ENCODE assay signal across 8 mouse cellular contexts in genomic region chr8:121841242-121841641, GRCm38 (mm10). TPM values are rescaled to one million over a fixed set of nuclear protein-coding genes. Genes with fewer than 3 reads are reported as not detected.
DNase-seq lines count a peak whose midpoint lies in the region; ATAC-seq and TF ChIP-seq lines count a peak whose summit lies in the region.

No protein-coding gene starts in this region.

- no peak for ATAC-seq in embryonic facial prominence, embryonic 11.5 days (replicated peaks; ENCODE audit: insufficient number of reproducible peaks, low FRiP score, low TSS enrichment, low read depth)
- no peak for ATAC-seq in lung, postnatal 0 days

- no peak overlapping the region for H3K27ac ChIP-seq in embryonic facial prominence, embryonic 11.5 days (replicated peaks; ENCODE audit: low read depth, low read length)
- H3K27ac ChIP-seq in lung, postnatal 0 days (ENCODE audit: low read length): no peak overlapping the region

- WGBS in embryonic facial prominence, embryonic 11.5 days: 61% methylated on average over 8 of the region's 8 CpGs
- 51% methylated on average over 8 of the region's 8 CpGs for WGBS in lung, postnatal 0 days

- no peak overlapping the region for H3K9ac ChIP-seq in embryonic facial prominence, embryonic 11.5 days (replicated peaks; ENCODE audit: low read length)
- H3K9ac ChIP-seq in lung, postnatal 0 days (replicated peaks; ENCODE audit: low read depth): no peak overlapping the region

- no peaks in the 10 kb centered on the region for H3K9me3 ChIP-seq in embryonic facial prominence, embryonic 11.5 days (replicated peaks; ENCODE audit: control insufficient read depth, low read length)
- no peaks in the 10 kb centered on the region for H3K9me3 ChIP-seq in lung, postnatal 0 days (ENCODE audit: low read length)

- H3K27me3 ChIP-seq in embryonic facial prominence, embryonic 11.5 days (ENCODE audit: control insufficient read depth, insufficient read depth, low read length): no peaks in the 10 kb centered on the region
- H3K27me3 ChIP-seq in lung, postnatal 0 days (replicated peaks; ENCODE audit: insufficient read depth, low read length): no peaks in the 10 kb centered on the region

- no peak for TF ChIP-seq EP300 in lung, postnatal 0 days (IDR thresholded peaks at IDR 0.05)

- H3K4me3 ChIP-seq in embryonic facial prominence, embryonic 11.5 days (ENCODE audit: low read depth, low read length): no peak overlapping the region
- H3K4me3 ChIP-seq in lung, postnatal 0 days (ENCODE audit: low read depth, low read length): no peak overlapping the region

- DNase-seq in spleen, adult 18-20 months: peak; percentile 19 to 38
- DNase-seq in spleen, postnatal 36 days (ENCODE audit: low spot score in 2 of 2): no peak
- DNase-seq in adrenal gland, postnatal 10 days: peak; percentile 72
- DNase-seq in embryonic facial prominence, embryonic 11.5 days (ENCODE audit: low spot score): peak; percentile 35
- DNase-seq in kidney, postnatal 14 days: peak; percentile 18
- peak; percentile 25 for DNase-seq in lung, postnatal 0 days (ENCODE audit: low spot score)
- DNase-seq in right cerebral cortex, postnatal 4 days: peak; percentile 84
- DNase-seq in gastrocnemius, adult 8-10 months (ENCODE audit: low spot score in 2 of 2): no peak

- H3K4me1 ChIP-seq in embryonic facial prominence, embryonic 11.5 days (ENCODE audit: control insufficient read depth, insufficient read depth, low read length): no peaks in the 10 kb centered on the region
- H3K4me1 ChIP-seq in lung, postnatal 0 days (ENCODE audit: insufficient read depth, low read depth, low read length): no peaks in the 10 kb centered on the region

- TF ChIP-seq CTCF in lung, postnatal 0 days (IDR thresholded peaks at IDR 0.05): peak; percentile 69

- H3K4me2 ChIP-seq in embryonic facial prominence, embryonic 11.5 days (ENCODE audit: low read depth, low read length): no peak overlapping the region
- H3K4me2 ChIP-seq in lung, postnatal 0 days (replicated peaks; ENCODE audit: low read depth, low read length): no peak overlapping the region

- H3K36me3 ChIP-seq in embryonic facial prominence, embryonic 11.5 days (replicated peaks; ENCODE audit: control insufficient read depth, insufficient read depth, low read depth, low read length): no peaks in the 10 kb centered on the region
- no peaks in the 10 kb centered on the region for H3K36me3 ChIP-seq in lung, postnatal 0 days (ENCODE audit: insufficient read depth, low read length)

RNA-seq across cellular contexts. Expression of gene Klhdc4, which starts 11.9 kb away (rescaled TPM):
- total RNA-seq in adrenal gland, postnatal 10 days (2021): 10 to 100 TPM; 18.0 to 20.4 TPM
- 43.1 and 45.3 TPM in 2 replicates for polyA plus RNA-seq in embryonic facial prominence, embryonic 11.5 days (2014; fragmentation: Nextera tagmentation; extraction: Ambion mirVana)
- 22.9 and 28.4 TPM in 2 replicates for polyA plus RNA-seq in lung, postnatal 0 days (2015; fragmentation: Nextera tagmentation; extraction: Ambion mirVana)
- total RNA-seq in gastrocnemius, adult 8-10 months (2022): 10 to 100 TPM in 3 of 4 experiments, 1 to 10 TPM in 1; 9.9 to 12.4 (median 11.0) TPM

Comparison
In these comparisons a context has a peak if more than half of its experiments do, and no peak if none do; other contexts are left out.
1. DNase-seq: peak in spleen, adult 18-20 months (2 of 2), adrenal gland, postnatal 10 days (single experiment), embryonic facial prominence, embryonic 11.5 days (single experiment), kidney, postnatal 14 days (single experiment), lung, postnatal 0 days (single experiment) and right cerebral cortex, postnatal 4 days (single experiment); none in spleen, postnatal 36 days (0 of 2) and gastrocnemius, adult 8-10 months (0 of 2).